Mouse (Mus musculus) macrophage (primary cell): ENCODE measurements around the gene Tmem245. TPM values are rescaled to one million over a fixed set of nuclear protein-coding genes. Genes with fewer than 3 reads are reported as not detected.
A peak's percentile ranks its signal among the peaks of the same experiment; 100 is the strongest.

ENCODE experiments used
- H3K27ac ChIP-seq: fragments of 350-480 bp; formaldehyde crosslinking; 2 replicates; pipeline ENCODE4 v1.9.0; 2021
- H3K36me3 ChIP-seq: fragments of 350-480 bp; formaldehyde crosslinking; 2 replicates; pipeline ENCODE4 v1.9.0; 2021; ENCODE audit errors: inconsistent target
- H3K4me3 ChIP-seq: fragments of 350-480 bp; formaldehyde crosslinking; 2 replicates; pipeline ENCODE4 v1.9.0; 2021; ENCODE audit errors: inconsistent target
- H3K79me2 ChIP-seq: fragments of 350-480 bp; formaldehyde crosslinking; 2 replicates; pipeline ENCODE4 v1.9.0; 2021; ENCODE audit errors: inconsistent target
- WGBS: methylation state at CpG from one replicate; pipeline ENCODE4 v1.1.7; 2026; ENCODE audit warnings: inconsistent platforms; ENCODE audit not compliant: missing documents; 5-methylcytosine and 5-hydroxymethylcytosine counted together
- polyA plus RNA-seq: library from polyadenylated mRNA; stranded (reverse); fragments of 250-400 nt; gene quantifications from 3 replicates; pipeline ENCODE4 v1.2.4, GENCODE M21; 2018; ENCODE audit warnings: inconsistent platforms
- total RNA-seq, 78 experiments: library from RNA; depleted of rRNA; stranded (reverse); fragments of 250-400 nt; gene quantifications; 1 replicate in 9 of 78; 2 replicates in 24 of 78; 3 replicates in 43 of 78; 4 replicates in 2 of 78; pipeline ENCODE4 v1.2.4; 2018; ENCODE audit warnings: inconsistent platforms in 56 of 78

Tmem245 gene
- total RNA-seq (2018; cell fraction: chromatin; rRNA removed), result 10 to 100 TPM; 14.3 to 76.8 (median 41.9) TPM
- 10 to 100 TPM in 25 of 26 experiments, 1 to 10 TPM in 1; 9.8 to 27.3 (median 16.5) TPM for total RNA-seq (2018; cell fraction: cytosol; rRNA removed)
- 10 to 100 TPM; 14.3 to 63.3 (median 28.7) TPM for total RNA-seq (2018; cell fraction: nucleus; rRNA removed)
- polyA plus RNA-seq, result 6.2 to 12.1 TPM (median 8.7 TPM) in 3 replicates

- no peak within 1 kb of the TSS for H3K27ac ChIP-seq
- no peaks in the 10 kb centered on the region for H3K36me3 ChIP-seq
- peaks cover 44% of the 10 kb centered on the region for H3K79me2 ChIP-seq
- WGBS, result under 1% methylated on average over 99 of the region's 107 CpGs
- H3K4me3 ChIP-seq, result peak within 1 kb of the TSS; percentile 49
These were observed at the start of gene Tmem245 for GRCm38 (mm10) chr4:56946641-56947640. Gene Tmem245, minus strand, starts transcription at chr4:56947437.

GRCm38 (mm10) chr4:56993331-56993730 is 46.1 kb upstream of the Tmem245 start:
- H3K36me3 ChIP-seq, result no peaks in the 10 kb centered on the region
- no peak overlapping the region for H3K4me3 ChIP-seq
- no peaks in the 10 kb centered on the region for H3K79me2 ChIP-seq
- WGBS, result under 1% methylated on average over 7 of the region's 7 CpGs
- no peak overlapping the region for H3K27ac ChIP-seq

- WGBS, result 91% methylated on average over 2 of the region's 2 CpGs
- Histone ChIP-seq H3K36me3 (no peaks in the 10 kb centered on the region), H3K27ac (no peak overlapping the region), H3K4me3 (no peak overlapping the region), H3K79me2 (no peaks in the 10 kb centered on the region)
These were observed 44.7 kb upstream of the Tmem245 start for GRCm38 (mm10) chr4:56991951-56992350.

- no peak within 1 kb of the TSS for H3K27ac ChIP-seq
- no peaks in the 10 kb centered on the region for H3K79me2 ChIP-seq
- H3K36me3 ChIP-seq, result no peaks in the 10 kb centered on the region
- no peak within 1 kb of the TSS for H3K4me3 ChIP-seq
- WGBS, result 2% methylated on average over 43 of the region's 44 CpGs
These were observed 43.0 kb upstream of the Tmem245 start, which contains the start of gene Frrs1l for GRCm38 (mm10) chr4:56990215-56990584. Gene Frrs1l, minus strand, starts transcription at chr4:56990391.

GRCm38 (mm10) chr4:56989431-56990214 is 42.4 kb upstream of the Tmem245 start:
- Histone ChIP-seq H3K36me3 (no peaks in the 10 kb centered on the region), H3K79me2 (no peaks in the 10 kb centered on the region), H3K27ac (no peak overlapping the region), H3K4me3 (no peak overlapping the region)
- WGBS, result 19% methylated on average over 45 of the region's 45 CpGs

- Histone ChIP-seq H3K4me3 (no peak overlapping the region), H3K79me2 (no peaks in the 10 kb centered on the region), H3K27ac (no peak overlapping the region), H3K36me3 (no peaks in the 10 kb centered on the region)
- WGBS, result 40% methylated on average over 7 of the region's 7 CpGs
These were observed 18.4 kb upstream of the Tmem245 start for GRCm38 (mm10) chr4:56965586-56966179.

DNA sequence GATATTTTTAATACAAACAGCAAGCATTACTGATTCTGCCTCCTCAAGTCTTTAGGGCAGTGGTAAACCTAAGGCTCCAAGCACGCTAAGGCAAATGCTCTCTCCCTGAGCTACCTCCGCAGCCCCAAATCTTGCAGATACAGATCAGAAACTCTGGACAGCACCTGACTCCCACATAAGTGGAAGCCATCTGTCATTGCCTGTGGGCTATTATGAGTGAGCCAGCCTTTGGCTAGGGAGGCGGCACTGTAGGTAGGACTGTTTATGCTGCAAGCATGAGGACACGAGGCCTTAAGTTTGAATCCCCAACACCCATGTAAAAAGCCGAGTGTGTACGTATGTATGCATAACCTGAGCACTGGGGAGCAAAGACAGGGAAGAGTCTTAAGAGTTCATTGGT is 16.4 kb upstream of the Tmem245 start:
- Histone ChIP-seq H3K36me3 (no peaks in the 10 kb centered on the region), H3K79me2 (no peaks in the 10 kb centered on the region), H3K27ac (no peak overlapping the region), H3K4me3 (no peak overlapping the region)
- WGBS, result 95% methylated on average over 6 of the region's 6 CpGs

- H3K4me3 ChIP-seq, result no peak overlapping the region
- WGBS, result 93% methylated on average over 12 of the region's 12 CpGs
- no peak overlapping the region for H3K27ac ChIP-seq
- H3K36me3 ChIP-seq, result no peaks in the 10 kb centered on the region
- no peaks in the 10 kb centered on the region for H3K79me2 ChIP-seq
These were observed 14.2 kb upstream of the Tmem245 start for GRCm38 (mm10) chr4:56961320-56961925.

- Histone ChIP-seq H3K4me3 (no peak overlapping the region), H3K36me3 (no peaks in the 10 kb centered on the region), H3K79me2 (no peaks in the 10 kb centered on the region), H3K27ac (no peak overlapping the region)
- 36% methylated on average over 9 of the region's 9 CpGs for WGBS
These were observed 10.3 kb upstream of the Tmem245 start for GRCm38 (mm10) chr4:56957518-56957917.

DNA sequence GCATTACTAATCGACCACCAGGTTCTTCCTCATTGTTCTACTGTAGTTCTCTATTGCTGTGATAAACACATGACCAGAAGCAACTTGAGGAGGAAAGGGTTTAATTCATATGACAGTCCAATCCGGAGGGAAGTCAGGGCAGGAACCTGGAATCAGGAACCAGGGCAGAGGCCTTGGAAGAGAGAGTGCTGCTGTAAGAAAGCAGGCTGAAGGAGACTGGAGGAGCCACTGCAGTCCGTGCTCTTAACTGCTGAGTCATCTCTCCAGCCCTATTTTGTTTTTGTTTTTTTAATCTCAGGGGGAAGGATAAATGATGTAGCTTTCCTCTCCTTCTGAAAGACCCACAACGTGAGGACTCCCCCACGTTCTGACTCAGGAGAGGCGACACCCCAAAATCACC is 6.0 kb upstream of the Tmem245 start:
- Histone ChIP-seq H3K27ac (no peak overlapping the region), H3K79me2 (no peaks in the 10 kb centered on the region), H3K36me3 (no peaks in the 10 kb centered on the region), H3K4me3 (no peak overlapping the region)
- 81% methylated on average over 5 of the region's 6 CpGs for WGBS

DNA sequence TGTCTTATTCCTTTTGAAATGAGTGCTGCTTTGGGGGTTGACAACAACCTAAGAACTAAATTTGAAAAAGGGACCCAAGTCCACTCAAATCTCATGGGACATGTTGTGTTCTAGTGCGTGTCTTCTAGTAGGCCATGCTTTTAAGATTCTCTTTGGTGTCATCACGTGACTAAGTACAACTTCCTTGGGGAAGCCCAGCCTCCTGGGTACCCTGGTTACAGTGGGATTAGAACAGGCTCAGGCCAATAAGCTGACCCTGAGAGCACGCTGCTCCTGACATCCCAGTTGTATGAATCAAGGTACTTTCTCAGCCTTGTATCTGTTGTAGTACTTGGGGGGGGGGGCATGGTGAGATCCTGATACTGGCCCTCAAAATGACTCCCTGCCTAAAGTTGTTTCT is 4.5 kb upstream of the Tmem245 start:
- Histone ChIP-seq H3K27ac (no peak overlapping the region), H3K4me3 (no peak overlapping the region), H3K36me3 (no peaks in the 10 kb centered on the region), H3K79me2 (no peaks in the 10 kb centered on the region)
- 95% methylated on average over 3 of the region's 3 CpGs for WGBS

- no peak overlapping the region for H3K4me3 ChIP-seq
- 39% methylated on average over 6 of the region's 6 CpGs for WGBS
- H3K79me2 ChIP-seq, result peaks cover 19% of the 10 kb centered on the region
- H3K36me3 ChIP-seq, result no peaks in the 10 kb centered on the region
- no peak overlapping the region for H3K27ac ChIP-seq
These were observed 2.3 kb upstream of the Tmem245 start for GRCm38 (mm10) chr4:56949494-56949893.

DNA sequence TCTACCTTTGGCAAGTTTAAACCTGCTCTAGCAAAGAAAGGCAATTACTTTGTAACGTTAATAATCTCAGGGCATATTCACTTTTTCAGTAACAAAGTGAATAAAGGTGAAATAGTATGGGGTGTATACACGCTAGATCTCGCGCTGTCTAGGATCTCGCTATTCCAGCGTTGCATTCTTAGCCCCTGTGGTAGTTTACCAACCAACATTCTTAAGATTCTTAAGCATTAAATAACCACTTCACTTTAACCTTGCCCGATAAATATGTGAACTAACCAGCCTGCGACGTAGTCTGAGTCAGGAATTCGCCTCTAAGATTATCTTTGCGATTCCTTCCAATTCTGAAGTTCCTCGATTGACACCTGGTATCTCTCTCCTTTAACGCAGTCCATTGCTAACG is 1.1 kb downstream of the Tmem245 start:
- peaks cover 52% of the 10 kb centered on the region for H3K79me2 ChIP-seq
- WGBS, result 6% methylated on average over 14 of the region's 14 CpGs
- peak overlapping the region; percentile 49 for H3K4me3 ChIP-seq
- no peaks in the 10 kb centered on the region for H3K36me3 ChIP-seq
- H3K27ac ChIP-seq, result no peak overlapping the region

DNA sequence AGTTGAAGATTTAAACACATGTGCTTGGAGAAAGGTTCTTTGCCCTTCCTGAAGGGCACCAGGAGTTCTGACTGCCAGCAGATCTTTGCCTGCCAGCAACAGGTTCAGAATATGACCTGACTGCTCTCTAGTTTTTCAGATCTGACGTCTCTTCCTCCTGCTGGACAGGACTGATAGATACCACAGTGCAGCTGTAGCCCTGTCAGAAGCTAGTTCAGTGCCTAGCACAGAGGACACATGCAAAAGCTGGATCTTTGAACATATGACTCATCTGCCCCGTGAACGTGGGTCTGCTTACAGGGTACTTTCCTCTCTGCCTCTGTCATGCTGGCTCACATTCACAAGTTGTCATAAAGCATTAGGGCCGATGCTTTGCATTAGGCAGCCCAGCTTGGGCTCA is 3.0 kb downstream of the Tmem245 start:
- H3K4me3 ChIP-seq, result no peak overlapping the region
- no peak overlapping the region for H3K27ac ChIP-seq
- no peaks in the 10 kb centered on the region for H3K36me3 ChIP-seq
- H3K79me2 ChIP-seq, result peaks cover 71% of the 10 kb centered on the region
- WGBS, result 78% methylated on average over 4 of the region's 4 CpGs
